Mouse (Mus musculus): ENCODE data around the gene Gga1.

Gene Gga1

GRCm38 (mm10) chr15:78845321-78845720 is 31.7 kb upstream of the Gga1 start:
- peak in 1 of 2 experiments; percentile 46 for DNase-seq

GRCm38 (mm10) chr15:78845867-78846266 is 31.1 kb upstream of the Gga1 start:
- DNase-seq: peak in 1 of 2 experiments; percentile 71

GRCm38 (mm10) chr15:78846352-78846751 is 30.6 kb upstream of the Gga1 start:
- no peak for DNase-seq

GRCm38 (mm10) chr15:78846805-78847204 is 30.2 kb upstream of the Gga1 start:
- DNase-seq: peak in 1 of 2 experiments; percentile 54

GRCm38 (mm10) chr15:78848467-78848866 is 28.5 kb upstream of the Gga1 start:
- peak; percentile 84 to 90 for DNase-seq

- no peak for DNase-seq
These were observed 27.5 kb upstream of the Gga1 start for GRCm38 (mm10) chr15:78849485-78849884.

- peak in 1 of 2 experiments; percentile 57 for DNase-seq
These were observed 26.7 kb upstream of the Gga1 start for GRCm38 (mm10) chr15:78850059-78850824.

GRCm38 (mm10) chr15:78850944-78851343 is 26.0 kb upstream of the Gga1 start:
- DNase-seq: no peak

- DNase-seq: peak; percentile 90 to 94
These were observed 25.4 kb upstream of the Gga1 start for GRCm38 (mm10) chr15:78851505-78852153.

GRCm38 (mm10) chr15:78855303-78855965 is 21.6 kb upstream of the Gga1 start, which contains the start of gene Lgals2:
TSS of gene Lgals2 (minus strand) at chr15:78855529.
- DNase-seq: peak in 1 of 2 experiments; percentile 37

- DNase-seq: peak in 1 of 2 experiments; percentile 64
These were observed 20.0 kb upstream of the Gga1 start for GRCm38 (mm10) chr15:78857009-78857408.

- no peak for DNase-seq
These were observed 17.7 kb upstream of the Gga1 start for GRCm38 (mm10) chr15:78859311-78859710.

GRCm38 (mm10) chr15:78859714-78860113 is 17.3 kb upstream of the Gga1 start:
- peak; percentile 66 to 67 for DNase-seq

GRCm38 (mm10) chr15:78862280-78862679 is 14.7 kb upstream of the Gga1 start:
- no peak for DNase-seq

GRCm38 (mm10) chr15:78863154-78863553 is 13.8 kb upstream of the Gga1 start:
- DNase-seq: no peak

- DNase-seq: peak; percentile 51 to 65
These were observed 13.1 kb upstream of the Gga1 start for GRCm38 (mm10) chr15:78863852-78864253.

- peak; percentile 80 to 89 for DNase-seq
These were observed 8.6 kb upstream of the Gga1 start for GRCm38 (mm10) chr15:78868398-78868797.

GRCm38 (mm10) chr15:78868826-78869233 is 8.2 kb upstream of the Gga1 start:
- peak in 1 of 2 experiments; percentile 71 for DNase-seq

GRCm38 (mm10) chr15:78869775-78870174 is 7.2 kb upstream of the Gga1 start:
- DNase-seq: peak in 1 of 2 experiments; percentile 71

- no peak for DNase-seq
These were observed 4.9 kb upstream of the Gga1 start for GRCm38 (mm10) chr15:78872021-78872608.

- no peak for DNase-seq
These were observed 3.1 kb upstream of the Gga1 start for GRCm38 (mm10) chr15:78873803-78874435.

- DNase-seq: no peak
These were observed 2.0 kb upstream of the Gga1 start for GRCm38 (mm10) chr15:78874989-78875388.

- DNase-seq: no peak
These were observed 1.5 kb upstream of the Gga1 start for GRCm38 (mm10) chr15:78875537-78875936.
